Mouse (Mus musculus) induced T-regulatory cell, adult 2 months (primary cell): Measurements from ENCODE around the gene Fam83g.

Experiments used
- DNase-seq: peaks from one replicate; pipeline ENCODE4 v3.0.0-alpha.2; 2012; ENCODE audit warnings: low read depth

Gene Fam83g

GRCm38 (mm10) chr11:61674151-61674838 lies 9.6 kb upstream of the Fam83g start:
- peak; percentile 16 for DNase-seq

DNA sequence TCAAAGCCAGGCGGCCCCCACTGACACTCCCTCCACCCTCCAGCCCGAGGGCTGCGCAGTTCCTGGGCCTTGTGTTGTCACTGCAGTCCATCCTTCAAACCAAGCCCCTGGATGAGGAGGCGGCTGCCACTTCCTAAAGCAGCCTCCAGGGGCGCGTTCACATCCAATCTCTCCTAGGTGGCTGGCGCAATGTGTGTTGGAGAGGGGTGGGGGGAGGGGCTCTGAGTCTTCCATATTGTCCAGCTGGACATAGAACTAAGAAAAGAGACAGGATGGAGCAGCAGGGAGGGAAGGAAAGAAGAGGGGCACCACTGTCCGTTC lies 9.1 kb upstream of the Fam83g start:
- DNase-seq: peak; percentile 53

GRCm38 (mm10) chr11:61675332-61675731 lies 8.6 kb upstream of the Fam83g start:
- DNase-seq: peak; percentile 38

GRCm38 (mm10) chr11:61676216-61676854 lies 7.6 kb upstream of the Fam83g start:
- peak; percentile 44 for DNase-seq

GRCm38 (mm10) chr11:61677709-61678108 lies 6.2 kb upstream of the Fam83g start:
- DNase-seq: no peak

- no peak for DNase-seq
These were observed 4.6 kb upstream of the Fam83g start for GRCm38 (mm10) chr11:61679091-61679866.

- DNase-seq: no peak
These were observed 1.3 kb downstream of the Fam83g start for GRCm38 (mm10) chr11:61685119-61685725.

DNA sequence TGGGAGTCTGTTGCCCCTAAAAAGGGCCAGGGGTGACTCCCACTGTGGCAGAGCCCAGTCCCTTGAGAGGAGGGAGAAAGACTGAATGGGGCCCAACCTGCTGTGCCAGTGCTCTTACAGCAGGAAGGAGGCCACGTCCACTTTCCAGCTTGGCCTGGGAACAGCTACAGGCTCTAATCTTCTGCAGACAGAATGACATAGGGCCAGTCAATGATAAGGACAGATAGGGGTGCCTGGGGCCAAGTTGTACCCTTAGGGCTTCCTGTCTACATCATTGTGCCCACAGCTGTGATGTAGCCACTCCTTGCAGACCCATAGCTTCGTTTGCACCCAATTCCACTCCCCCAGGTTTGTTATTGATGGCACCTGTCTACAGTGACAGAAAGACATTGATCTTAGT lies 2.2 kb downstream of the Fam83g start:
- no peak for DNase-seq

- no peak for DNase-seq
These were observed 3.1 kb downstream of the Fam83g start for GRCm38 (mm10) chr11:61686906-61687453.

GRCm38 (mm10) chr11:61687595-61687994 lies 3.7 kb downstream of the Fam83g start:
- DNase-seq: no peak

DNA sequence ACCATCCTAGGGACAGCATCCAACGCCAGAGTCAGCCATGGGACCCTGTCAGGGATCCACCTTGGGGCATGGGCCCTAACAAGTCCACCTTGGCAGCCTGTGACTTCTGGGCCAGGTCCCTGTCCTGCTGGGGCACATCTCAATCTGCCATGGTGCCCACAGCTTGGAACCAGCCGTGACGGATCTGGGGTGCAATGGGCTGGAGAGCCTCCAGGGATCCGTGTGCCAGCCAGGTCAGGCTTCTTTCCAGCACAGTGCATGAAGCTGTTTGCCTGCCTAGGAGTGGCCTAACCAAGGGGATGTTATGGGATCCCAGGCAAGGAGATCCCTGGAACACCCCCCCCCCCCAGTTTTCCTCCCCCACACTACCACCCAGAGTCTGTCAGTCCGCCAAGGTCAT lies 9.1 kb downstream of the Fam83g start:
- DNase-seq: no peak

- peak; percentile 62 for DNase-seq
These were observed 15.0 kb downstream of the Fam83g start for GRCm38 (mm10) chr11:61698852-61699251.

DNA sequence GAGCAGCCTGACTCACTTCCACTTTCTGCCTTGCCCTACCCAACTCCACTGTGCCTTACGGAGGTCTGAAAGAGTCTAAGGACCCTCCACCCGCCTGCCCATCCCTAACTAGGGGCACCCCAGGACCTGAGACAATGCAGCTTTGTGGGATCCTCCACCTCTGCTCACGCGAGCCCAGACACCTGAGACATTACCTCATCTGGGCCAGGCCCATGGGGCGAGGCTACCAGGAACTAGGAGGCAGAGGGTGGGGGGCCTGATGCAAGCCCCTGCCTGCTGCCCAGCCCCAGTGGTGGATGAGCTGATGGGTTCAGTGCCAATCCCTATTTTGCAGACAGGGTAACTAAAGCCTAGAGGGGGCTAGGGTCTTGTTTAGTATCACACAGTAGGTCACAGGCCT lies 15.6 kb downstream of the Fam83g start:
- DNase-seq: no peak

DNA sequence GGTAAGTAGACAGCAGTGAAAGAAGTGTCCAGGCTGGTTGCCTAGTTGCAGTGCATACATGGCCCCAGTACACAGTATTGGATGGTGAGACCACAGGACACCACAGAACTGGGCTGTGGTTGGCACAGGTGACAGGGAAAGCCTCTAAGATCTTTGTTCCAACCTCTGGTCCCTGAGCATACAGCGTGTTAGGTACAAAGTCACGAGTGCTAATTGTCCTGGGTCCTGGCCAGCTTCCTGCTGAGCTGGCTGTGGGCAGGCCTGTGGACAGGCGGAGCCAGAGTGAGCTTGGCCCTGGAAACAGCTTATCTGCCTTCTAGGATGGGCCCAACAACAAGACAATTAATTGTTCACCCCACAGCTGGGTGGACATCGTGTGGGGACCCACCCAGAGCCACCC lies 16.0 kb downstream of the Fam83g start:
- no peak for DNase-seq

GRCm38 (mm10) chr11:61701696-61702095 lies 17.8 kb downstream of the Fam83g start:
- DNase-seq: no peak

DNA sequence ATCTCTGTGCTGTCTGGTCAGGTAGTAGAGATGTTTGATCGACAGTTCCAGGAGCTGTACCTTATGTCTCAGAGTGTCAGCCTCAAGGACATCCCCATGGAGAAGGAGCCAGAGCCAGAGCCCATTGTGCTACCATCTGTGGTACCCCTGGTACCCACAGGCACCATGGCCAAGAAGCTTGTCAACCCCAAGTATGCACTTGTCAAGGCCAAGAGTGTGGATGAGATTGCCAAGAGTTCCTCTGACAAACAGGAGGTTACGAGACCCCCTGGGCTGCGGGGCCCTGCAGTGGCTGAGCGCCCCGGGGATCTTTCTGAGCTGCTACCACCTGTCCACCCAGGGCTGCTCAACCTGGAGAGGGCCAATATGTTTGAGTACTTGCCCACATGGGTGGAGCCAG lies 18.6 kb downstream of the Fam83g start:
- DNase-seq: no peak

- no peak for DNase-seq
These were observed 21.7 kb downstream of the Fam83g start for GRCm38 (mm10) chr11:61705581-61705980.

DNA sequence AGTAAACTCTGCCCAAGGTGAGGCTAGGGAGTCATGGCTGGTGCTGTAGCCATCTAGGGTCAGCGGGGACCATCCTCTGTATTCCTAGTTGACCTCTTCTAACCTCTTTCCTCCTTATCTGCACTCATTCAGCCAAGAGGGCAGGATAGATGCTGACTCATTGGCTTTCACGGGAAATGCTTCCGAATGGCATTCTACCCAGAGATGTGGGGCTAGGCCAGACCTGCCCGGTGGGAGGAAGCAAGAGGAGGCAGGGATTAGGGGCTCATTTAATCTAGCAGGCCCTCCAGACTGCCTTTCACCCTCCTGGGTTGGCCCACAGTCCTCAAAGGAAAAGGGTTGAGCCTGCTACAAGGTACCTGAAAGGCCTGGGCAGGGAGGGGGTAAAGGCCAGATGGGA lies 22.3 kb downstream of the Fam83g start:
- no peak for DNase-seq

DNA sequence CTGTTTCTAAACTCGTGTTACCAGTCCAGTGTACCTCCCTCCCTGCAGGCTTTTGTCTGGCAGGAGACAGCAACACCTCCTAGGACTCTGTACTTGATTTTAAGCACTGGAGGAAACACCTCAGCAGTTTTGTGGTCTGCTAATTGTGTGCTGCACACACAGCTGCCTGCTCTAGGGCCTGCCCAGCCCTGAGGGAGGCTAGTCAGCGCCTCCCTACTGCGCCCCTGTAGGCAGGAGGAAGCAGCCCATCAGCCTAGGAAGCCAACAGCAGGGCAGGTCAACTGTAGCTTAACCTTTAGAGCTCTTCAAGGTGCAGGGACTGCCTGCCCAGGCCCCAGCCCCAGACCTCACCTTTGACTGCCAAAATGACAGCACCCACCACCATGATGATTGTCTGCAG lies 25.0 kb downstream of the Fam83g start:
- DNase-seq: peak; percentile 24

GRCm38 (mm10) chr11:61713157-61713855 lies 29.4 kb downstream of the Fam83g start:
- no peak for DNase-seq

- DNase-seq: peak; percentile 93
These were observed 30.6 kb downstream of the Fam83g start for GRCm38 (mm10) chr11:61714346-61715117.
